In the genomic region with DNA sequence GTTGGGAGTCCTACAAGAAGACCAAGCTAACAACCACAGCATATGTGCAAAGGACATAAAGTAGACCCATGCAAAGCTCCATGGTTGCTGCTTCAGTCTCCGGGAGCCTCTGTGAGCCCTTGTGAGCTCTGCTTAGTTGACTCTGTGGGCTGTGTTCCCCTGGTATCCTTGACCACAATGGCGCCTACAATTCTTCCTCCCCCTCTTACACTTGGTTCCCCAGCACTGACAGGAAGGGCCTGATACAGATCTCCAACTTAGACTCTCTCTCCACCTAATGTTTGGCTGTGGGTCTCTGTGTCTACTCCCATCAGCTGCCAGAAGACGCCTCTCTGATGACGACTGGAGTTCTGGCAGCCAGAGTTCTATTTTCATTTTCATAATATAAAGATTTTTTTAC, we compare ENCODE assay signal across 24 mouse cellular contexts.
"Had no signal": no experiment of that assay in that cellular context is flagged by ENCODE, and none has a peak within 500 bp of the region (broad histone marks: within the 10 kb centered on the region; RNA-seq: fewer than 3 reads in every experiment).

No protein-coding gene starts in this region.

- H3K4me3 ChIP-seq: layer of hippocampus, adult 2 months; left cerebral cortex, adult 2 months; limb, embryonic 12.5 days; limb, embryonic 15.5 days; lung, embryonic 15.5 days; midbrain, embryonic 10.5 days; midbrain, embryonic 13.5 days; myocyte; neural tube, embryonic 13.5 days had no signal

- H3K4me1 ChIP-seq: midbrain, embryonic 10.5 days; midbrain, embryonic 13.5 days had no signal

- DNase-seq: kidney, adult 11 months; kidney, postnatal 25 days; layer of hippocampus, postnatal 36 days; left cerebral cortex, postnatal 4 days; liver, postnatal 0 days; lung, postnatal 10 days; lung, postnatal 36 days; right cerebral cortex, postnatal 4 days; thymus, adult 2 months; thymus, postnatal 14 days; thymus, postnatal 4 days had no signal

- H3K27ac ChIP-seq: kidney, postnatal 0 days; layer of hippocampus, adult 2 months; left cerebral cortex, adult 2 months; limb, embryonic 12.5 days; limb, embryonic 15.5 days; liver, embryonic 14.5 days; lung, embryonic 15.5 days; midbrain, embryonic 10.5 days; midbrain, embryonic 13.5 days; neural tube, embryonic 13.5 days; stomach, postnatal 0 days had no signal

- H3K36me3 ChIP-seq: limb, embryonic 12.5 days; limb, embryonic 15.5 days; lung, embryonic 15.5 days; midbrain, embryonic 10.5 days; midbrain, embryonic 13.5 days; neural tube, embryonic 13.5 days had no signal

- ATAC-seq: liver, postnatal 0 days; midbrain, embryonic 13.5 days; midbrain, embryonic 16.5 days had no signal

- H3K9me3 ChIP-seq: limb, embryonic 12.5 days; limb, embryonic 15.5 days; lung, embryonic 15.5 days; midbrain, embryonic 10.5 days; midbrain, embryonic 13.5 days; neural tube, embryonic 13.5 days had no signal

- H3K27me3 ChIP-seq: limb, embryonic 12.5 days; limb, embryonic 15.5 days; lung, embryonic 15.5 days; midbrain, embryonic 13.5 days; neural tube, embryonic 13.5 days had no signal
